Mouse (Mus musculus) heart, embryonic 14.5 days (tissue): ENCODE measurements around the gene Pdf. TPM values are rescaled to one million over a fixed set of nuclear protein-coding genes. Genes with fewer than 3 reads are reported as not detected.
"Not testable (repeated sequence)": the region's sequence is repeated elsewhere in the genome, so short reads cannot be mapped to it uniquely, and the experiment has no call there.

ENCODE experiments used
- ATAC-seq: fragments of 200-750 bp; cut with Nextera tagmentation; 2 replicates; pipeline ENCODE4 v1.8.0; 2017; ENCODE audit warnings: low read depth, moderate TSS enrichment; ENCODE audit not compliant: insufficient number of reproducible peaks, insufficient read depth, low FRiP score
- H3K27ac ChIP-seq, 2 experiments: fragments of 200-500 bp in 1 of 2; fragments of 300-500 bp in 1 of 2; sonication (generic) in 1 of 2; replicated peaks in 1 of 2; 2 replicates each; pipeline ENCODE4 v1.5.1; 2012 to 2014; ENCODE audit warnings: low read depth in 2 of 2, low read length in 2 of 2, control low read depth in 1 of 2, mild to moderate bottlenecking in 1 of 2, mixed read lengths in 1 of 2; ENCODE audit not compliant: control insufficient read depth in 1 of 2, insufficient read depth in 1 of 2
- H3K27me3 ChIP-seq: fragments of 300-500 bp; sonication (generic); 2 replicates; pipeline ENCODE4 v1.6.1; 2014; ENCODE audit warnings: mild to moderate bottlenecking, low read length, control low read depth; ENCODE audit not compliant: control insufficient read depth, insufficient read depth
- H3K36me3 ChIP-seq: fragments of 300-500 bp; sonication (generic); 2 replicates; pipeline ENCODE4 v1.6.1; 2014; ENCODE audit warnings: mild to moderate bottlenecking, control low read depth, low read length, mixed read lengths; ENCODE audit not compliant: control insufficient read depth, insufficient read depth
- H3K4me1 ChIP-seq, 2 experiments: fragments of 200-500 bp in 1 of 2; fragments of 300-500 bp in 1 of 2; sonication (generic) in 1 of 2; 2 replicates each; pipeline ENCODE4 v1.6.1; 2012 to 2014; ENCODE audit warnings: low read length in 2 of 2, control low read depth in 1 of 2, mixed read lengths in 1 of 2; ENCODE audit not compliant: control insufficient read depth in 2 of 2, insufficient read depth in 2 of 2
- H3K4me2 ChIP-seq: fragments of 300-500 bp; sonication (generic); 2 replicates; pipeline ENCODE4 v1.6.1; 2014; ENCODE audit warnings: mild to moderate bottlenecking, low read length
- H3K4me3 ChIP-seq, 2 experiments: fragments of 200-500 bp in 1 of 2; fragments of 300-500 bp in 1 of 2; sonication (generic) in 1 of 2; 2 replicates each; pipeline ENCODE4 v1.5.1; 2012 to 2014; ENCODE audit warnings: low read length in 2 of 2, mild to moderate bottlenecking in 2 of 2, control low read depth in 1 of 2, low read depth in 1 of 2, moderate library complexity in 1 of 2; ENCODE audit not compliant: control insufficient read depth in 1 of 2, insufficient read depth in 1 of 2
- H3K9ac ChIP-seq: fragments of 300-500 bp; sonication (generic); 2 replicates; pipeline ENCODE4 v1.6.1; 2014; ENCODE audit warnings: mild to moderate bottlenecking, low read length
- H3K9me3 ChIP-seq: fragments of 300-500 bp; sonication (generic); 2 replicates; pipeline ENCODE4 v1.6.1; 2016; ENCODE audit warnings: low read length, control low read depth; ENCODE audit not compliant: control insufficient read depth
- WGBS: fragments of 180-500 bp; shearing (Covaris S2); extraction: QIAGEN DNeasy Blood & Tissue Kit; methylation state at CpG from one replicate; pipeline ENCODE4 v1.1.7; 2014; 5-methylcytosine and 5-hydroxymethylcytosine counted together
- polyA plus RNA-seq: library from polyadenylated mRNA; unstranded; fragments of >200 nt; fragmentation: Nextera tagmentation; extraction: Ambion mirVana; gene quantifications from 2 replicates; pipeline ENCODE4 v1.2.1, GENCODE M21; 2014

Gene Pdf
- polyA plus RNA-seq, 1 experiment from 2014 or later, result 47.4 TPM

GRCm38 (mm10) chr8:107052046-107052445 lies 3.6 kb upstream of the Pdf start:
- peaks cover 58% of the 10 kb centered on the region for H3K36me3 ChIP-seq
- H3K9me3 ChIP-seq, result no peaks in the 10 kb centered on the region
- WGBS, result 94% methylated on average over 8 of the region's 8 CpGs
- no peak overlapping the region for H3K9ac ChIP-seq
- H3K4me1 ChIP-seq, result peaks cover 2 to 25% of the 10 kb centered on the region in 2 experiments
- no peak for ATAC-seq
- no peak overlapping the region for H3K4me2 ChIP-seq
- H3K27ac ChIP-seq, result no peak overlapping the region
- H3K27me3 ChIP-seq, result no peaks in the 10 kb centered on the region
- H3K4me3 ChIP-seq, result no peak overlapping the region

GRCm38 (mm10) chr8:107049480-107049879 lies 1.1 kb upstream of the Pdf start:
- Histone ChIP-seq H3K9me3 (no peaks in the 10 kb centered on the region), H3K27me3 (no peaks in the 10 kb centered on the region), H3K36me3 (peaks cover 80% of the 10 kb centered on the region), H3K27ac (0 out of 4 replicates have a peak overlapping the region, but pooled peaks of 1 of the 2 experiments have one; percentile 96), H3K4me2 (peak overlapping the region; percentile 83), H3K4me3 (peak overlapping the region in 1 of 2 experiments; percentile 79; a peak in 1 of 4 replicates), H3K9ac (peak overlapping the region; percentile 90; the same call in 1 of the 2 replicates), H3K4me1 (peaks cover 3 to 19% of the 10 kb centered on the region in 2 experiments)
- ATAC-seq, result no peak
- WGBS, result 91% methylated on average over 4 of the region's 4 CpGs

GRCm38 (mm10) chr8:107046976-107047375 lies 1.4 kb downstream of the Pdf start:
- peaks cover 80% of the 10 kb centered on the region for H3K36me3 ChIP-seq
- peaks cover 3 to 19% of the 10 kb centered on the region in 2 experiments for H3K4me1 ChIP-seq
- H3K4me3 ChIP-seq, result peak overlapping the region; percentile 75 to 79; a peak in 2 of 4 replicates
- H3K27me3 ChIP-seq, result no peaks in the 10 kb centered on the region
- H3K9me3 ChIP-seq, result no peaks in the 10 kb centered on the region
- H3K9ac ChIP-seq, result peak overlapping the region; percentile 90
- peak overlapping the region in 1 of 2 experiments; percentile 96; a peak in 2 of 4 replicates for H3K27ac ChIP-seq
- no peak for ATAC-seq
- 53% methylated on average over 5 of the region's 5 CpGs for WGBS
- H3K4me2 ChIP-seq, result peak overlapping the region; percentile 83

- 92% methylated on average over 6 of the region's 6 CpGs for WGBS
- no peaks in the 10 kb centered on the region for H3K9me3 ChIP-seq
- no peak overlapping the region for H3K27ac ChIP-seq
- H3K4me1 ChIP-seq, result peaks cover 3 to 19% of the 10 kb centered on the region in 2 experiments
- no peak overlapping the region for H3K9ac ChIP-seq
- H3K4me3 ChIP-seq, result no peak overlapping the region
- ATAC-seq, result no peak
- H3K27me3 ChIP-seq, result no peaks in the 10 kb centered on the region
- H3K36me3 ChIP-seq, result peaks cover 80% of the 10 kb centered on the region
- no peak overlapping the region for H3K4me2 ChIP-seq
Measured at GRCm38 (mm10) chr8:107045478-107045877, 2.9 kb downstream of the Pdf start.

DNA sequence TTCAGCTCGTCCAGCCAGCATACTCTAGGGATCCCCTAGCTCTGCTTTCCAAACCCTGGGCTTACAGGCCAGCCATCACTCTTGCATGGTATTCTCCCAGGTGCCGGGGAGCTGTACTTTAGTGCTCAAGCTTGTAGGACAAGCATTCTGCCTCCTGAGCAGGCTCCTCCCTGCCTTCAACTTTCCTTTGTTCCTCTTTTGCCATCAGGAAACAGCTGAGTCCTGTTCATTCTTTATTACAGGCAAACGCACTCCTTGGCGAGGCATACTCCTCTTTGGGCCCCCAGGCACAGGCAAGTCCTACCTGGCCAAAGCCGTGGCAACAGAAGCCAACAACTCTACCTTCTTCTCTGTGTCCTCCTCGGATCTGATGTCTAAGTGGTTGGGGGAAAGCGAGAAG lies 7.8 kb downstream of the Pdf start:
- H3K4me1 ChIP-seq, result no peaks in the 10 kb centered on the region
- peaks cover 82% of the 10 kb centered on the region for H3K36me3 ChIP-seq

GRCm38 (mm10) chr8:107036626-107037025 lies 11.8 kb downstream of the Pdf start:
- Histone ChIP-seq H3K9ac (no peak overlapping the region), H3K27ac (no peak overlapping the region), H3K9me3 (no peaks in the 10 kb centered on the region), H3K4me2 (no peak overlapping the region), H3K36me3 (peaks cover 49% of the 10 kb centered on the region), H3K4me3 (no peak overlapping the region), H3K27me3 (no peaks in the 10 kb centered on the region), H3K4me1 (peaks cover 4 to 17% of the 10 kb centered on the region in 2 experiments)
- WGBS, result 80% methylated on average over 8 of the region's 8 CpGs
- peak; percentile 41; the same call in 1 of the 2 replicates for ATAC-seq

More for the DNA sequence above, 7.8 kb downstream of the Pdf start:
- no peaks in the 10 kb centered on the region for H3K9me3 ChIP-seq
- H3K27ac ChIP-seq, result no peak overlapping the region
- ATAC-seq, result no peak
- H3K4me3 ChIP-seq, result no peak overlapping the region
- no peak overlapping the region for H3K9ac ChIP-seq
- no peaks in the 10 kb centered on the region for H3K27me3 ChIP-seq
- H3K4me2 ChIP-seq, result no peak overlapping the region
- 79% methylated on average over 7 of the region's 7 CpGs for WGBS

DNA sequence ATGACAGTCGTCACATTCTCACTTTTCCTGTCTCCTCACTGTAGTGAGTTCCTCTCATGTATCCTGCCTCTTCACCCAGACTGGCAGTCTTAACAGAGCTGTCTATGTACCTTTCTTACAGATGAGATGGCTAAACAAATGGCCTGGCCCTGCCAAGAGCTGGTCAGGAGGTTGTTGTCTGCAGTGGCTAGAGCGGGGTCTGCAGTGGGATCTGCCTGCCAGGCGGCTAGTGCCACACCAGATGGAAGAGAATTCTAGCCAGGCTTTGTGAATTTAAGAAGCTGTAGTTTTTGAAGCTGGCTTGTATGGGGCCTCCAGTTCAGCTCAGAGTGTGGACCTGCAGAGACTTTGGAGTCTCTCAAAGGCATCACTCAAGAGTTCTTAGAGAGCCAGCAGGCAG lies 12.8 kb downstream of the Pdf start:
- H3K27me3 ChIP-seq, result no peaks in the 10 kb centered on the region
- 87% methylated on average over 3 of the region's 3 CpGs for WGBS
- no peak for ATAC-seq
- no peak overlapping the region for H3K4me3 ChIP-seq
- H3K4me2 ChIP-seq, result no peak overlapping the region
- H3K36me3 ChIP-seq, result peaks cover 39% of the 10 kb centered on the region
- no peak overlapping the region for H3K27ac ChIP-seq
- peaks cover 4 to 17% of the 10 kb centered on the region in 2 experiments for H3K4me1 ChIP-seq
- no peak overlapping the region for H3K9ac ChIP-seq
- no peaks in the 10 kb centered on the region for H3K9me3 ChIP-seq

DNA sequence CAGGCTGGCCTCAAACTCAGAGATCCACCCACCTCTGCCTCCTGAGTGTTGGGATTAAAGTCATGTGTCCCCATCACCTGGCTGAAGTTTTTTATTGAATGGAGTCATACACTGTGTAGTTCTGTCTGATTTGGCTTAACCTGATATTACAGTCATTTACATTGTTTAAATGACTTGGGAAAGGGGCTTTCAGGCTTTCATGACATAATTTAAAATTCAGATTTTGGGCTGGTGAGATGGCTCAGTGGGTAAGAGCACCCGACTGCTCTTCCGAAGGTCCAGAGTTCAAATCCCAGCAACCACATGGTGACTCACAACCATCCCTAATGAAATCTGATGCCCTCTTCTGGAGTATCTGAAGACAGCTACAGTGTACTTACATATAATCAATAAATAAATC lies 14.8 kb downstream of the Pdf start:
- H3K4me2 ChIP-seq, H3K4me3 ChIP-seq, H3K9me3 ChIP-seq, ATAC-seq, H3K27me3 ChIP-seq, H3K27ac ChIP-seq, H3K9ac ChIP-seq: not testable (repeated sequence)
- Histone ChIP-seq H3K4me1 (peaks cover 4 to 17% of the 10 kb centered on the region in 2 experiments), H3K36me3 (peaks cover 19% of the 10 kb centered on the region)
- 96% methylated on average over 2 of the region's 2 CpGs for WGBS
